Mouse (Mus musculus) hindbrain, embryonic 15.5 days (tissue): ENCODE measurements at regions not wholly inside any gene's neighbourhood (a gene's known extent, or its start where the extent isn't known, plus 50 kb on each side); places are given as distances from the start of the nearest gene placed in this dataset. TPM values are rescaled to one million over a fixed set of nuclear protein-coding genes. Genes with fewer than 3 reads are reported as not detected.

Experiments used
- ATAC-seq: fragments of 200-750 bp; cut with Nextera tagmentation; 2 replicates; pipeline ENCODE4 v1.8.0; 2017; ENCODE audit warnings: low read depth, moderate number of reproducible peaks, moderate TSS enrichment; ENCODE audit not compliant: low FRiP score
- H3K27ac ChIP-seq: fragments of 300-500 bp; sonication (generic); replicated peaks from 2 replicates; pipeline ENCODE4 v1.5.1; 2015; ENCODE audit warnings: mild to moderate bottlenecking, inconsistent platforms
- H3K27me3 ChIP-seq: fragments of 300-500 bp; sonication (generic); 2 replicates; pipeline ENCODE4 v1.6.1; 2015; ENCODE audit warnings: control low read depth, inconsistent platforms
- H3K36me3 ChIP-seq: fragments of 300-500 bp; sonication (generic); 2 replicates; pipeline ENCODE4 v1.6.1; 2015; ENCODE audit warnings: control low read depth, inconsistent platforms
- H3K4me1 ChIP-seq: fragments of 300-500 bp; sonication (generic); replicated peaks from 2 replicates; pipeline ENCODE4 v1.6.1; 2015; ENCODE audit warnings: control low read depth, inconsistent platforms
- H3K4me2 ChIP-seq: fragments of 300-500 bp; sonication (generic); 2 replicates; pipeline ENCODE4 v1.6.1; 2015; ENCODE audit warnings: moderate library complexity, mild to moderate bottlenecking, inconsistent platforms
- H3K4me3 ChIP-seq: fragments of 300-500 bp; sonication (generic); 2 replicates; pipeline ENCODE4 v1.5.1; 2015; ENCODE audit warnings: mild to moderate bottlenecking, inconsistent platforms
- H3K9ac ChIP-seq: fragments of 300-500 bp; sonication (generic); 2 replicates; pipeline ENCODE4 v1.6.1; 2015; ENCODE audit warnings: inconsistent platforms
- H3K9me3 ChIP-seq: fragments of 300-500 bp; sonication (generic); 2 replicates; pipeline ENCODE4 v1.6.1; 2016; ENCODE audit warnings: control low read depth, inconsistent platforms
- WGBS: fragments of 180-500 bp; shearing (Covaris S2); methylation state at CpG from one replicate; pipeline ENCODE4 v1.1.7; 2015; 5-methylcytosine and 5-hydroxymethylcytosine counted together
- microRNA-seq: library from miRNA; unstranded; fragments of <30 nt; microRNA quantifications from one replicate; pipeline ENCODE4, GENCODE M21; 2016

GRCm38 (mm10) chr13:114759886-114760285 lies 58.1 kb upstream of the Mocs2 start:
- Histone ChIP-seq H3K27me3 (no peaks in the 10 kb centered on the region), H3K9me3 (no peaks in the 10 kb centered on the region), H3K9ac (no peak overlapping the region), H3K4me2 (no peak overlapping the region), H3K4me3 (no peak overlapping the region), H3K4me1 (no peaks in the 10 kb centered on the region), H3K27ac (no peak overlapping the region), H3K36me3 (no peaks in the 10 kb centered on the region)
- 82% methylated on average over 1 of the region's 1 CpGs for WGBS
- ATAC-seq = no peak

- WGBS = 87% methylated on average over 3 of the region's 3 CpGs
- Histone ChIP-seq H3K4me1 (no peaks in the 10 kb centered on the region), H3K27me3 (no peaks in the 10 kb centered on the region), H3K9ac (no peak overlapping the region), H3K27ac (no peak overlapping the region), H3K4me2 (no peak overlapping the region), H3K9me3 (no peaks in the 10 kb centered on the region), H3K36me3 (no peaks in the 10 kb centered on the region), H3K4me3 (no peak overlapping the region)
- ATAC-seq = no peak
Observed at GRCm38 (mm10) chr13:114760901-114761300, 57.1 kb upstream of the Mocs2 start.

Small RNAs in the stretch of these regions (microRNA-seq; reads per million reads assigned to microRNA genes)
- gene Gm25950 = not detected
